Mouse (Mus musculus) embryonic fibroblast, embryonic 13.5 days (primary cell): ENCODE data around the gene Ermap. TPM values are rescaled to one million over a fixed set of nuclear protein-coding genes. Genes with fewer than 3 reads are reported as not detected.

Experiments used
- H3K27ac ChIP-seq: 2 replicates; pipeline ENCODE4 v1.5.1; 2012; ENCODE audit warnings: low read length, control low read depth, inconsistent platforms; ENCODE audit not compliant: insufficient read depth
- H3K4me1 ChIP-seq: 2 replicates; pipeline ENCODE4 v1.6.1; 2011; ENCODE audit warnings: low read length; ENCODE audit not compliant: control insufficient read depth, insufficient read depth
- H3K4me3 ChIP-seq: 2 replicates; pipeline ENCODE4 v1.5.1; 2011; ENCODE audit warnings: mild to moderate bottlenecking, control low read depth, low read length; ENCODE audit not compliant: insufficient read depth
- CTCF ChIP-seq: IDR thresholded peaks from 2 replicates; pipeline ENCODE4 v1.5.1; 2011; ENCODE audit warnings: mild to moderate bottlenecking, control low read depth, low read length, moderate library complexity, borderline replicate concordance; ENCODE audit not compliant: insufficient read depth
- POLR2A ChIP-seq: IDR thresholded peaks from 2 replicates; pipeline ENCODE4 v1.6.1; 2011; ENCODE audit warnings: low read depth, mild to moderate bottlenecking, control low read depth, low read length, moderate library complexity
- polyA plus RNA-seq: library from polyadenylated mRNA; stranded (reverse); fragments of >200 nt; gene quantifications from 2 replicates; pipeline ENCODE4 v1.2.4, GENCODE M21; 2011; ENCODE audit warnings: low read depth; ENCODE audit not compliant: missing spikeins, insufficient read length

Ermap gene
- polyA plus RNA-seq, 1 experiment = 0.33 TPM

- TF ChIP-seq POLR2A (no peak), CTCF (peak; percentile 51; the same call in 1 of the 2 replicates)
- Histone ChIP-seq H3K4me1 (no peaks in the 10 kb centered on the region), H3K4me3 (no peak overlapping the region), H3K27ac (no peak overlapping the region)
Observed at GRCm38 (mm10) chr4:119223696-119224095, 33.9 kb upstream of the Ermap start.

GRCm38 (mm10) chr4:119218169-119218568 lies 28.4 kb upstream of the Ermap start, which contains the start of gene Tmem269:
Tmem269 (minus strand) TSS chr4:119218217.
- TF ChIP-seq POLR2A (no peak), CTCF (no peak)
- H3K4me1 ChIP-seq = no peaks in the 10 kb centered on the region; the same call in 1 of the 2 replicates
- no peak within 1 kb of the TSS for H3K4me3 ChIP-seq
- no peak within 1 kb of the TSS for H3K27ac ChIP-seq

DNA sequence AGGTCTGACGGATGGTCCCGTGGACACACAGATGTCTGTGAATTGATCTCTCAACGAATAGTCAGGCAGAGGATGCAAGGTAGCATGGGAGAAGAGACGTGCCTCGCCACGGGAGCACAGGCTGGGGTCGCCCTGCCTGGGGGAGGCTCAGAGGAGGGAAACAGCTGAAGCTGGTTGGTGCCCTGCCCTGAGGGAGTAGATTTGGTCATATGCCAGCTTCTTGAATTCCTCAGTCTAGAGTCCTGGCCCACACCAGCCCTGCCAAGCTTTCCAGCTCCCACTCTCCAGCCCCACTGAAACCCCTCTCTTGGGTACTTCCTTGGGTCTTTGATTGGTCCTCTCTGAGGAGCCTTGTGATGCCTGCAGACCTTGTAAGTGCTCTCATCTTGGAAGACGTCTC lies 26.9 kb upstream of the Ermap start:
- TF ChIP-seq POLR2A (no peak), CTCF (no peak)
- Histone ChIP-seq H3K4me3 (no peak overlapping the region), H3K27ac (no peak overlapping the region), H3K4me1 (no peaks in the 10 kb centered on the region; the same call in 1 of the 2 replicates)

- no peak overlapping the region for H3K4me3 ChIP-seq
- no peaks in the 10 kb centered on the region for H3K4me1 ChIP-seq
- TF ChIP-seq POLR2A (no peak), CTCF (peak; percentile 89)
- no peak overlapping the region for H3K27ac ChIP-seq
Observed at GRCm38 (mm10) chr4:119204672-119205071, 14.9 kb upstream of the Ermap start.

- Histone ChIP-seq H3K4me1 (0 out of 2 replicates have a peak, but pooled peaks cover 5% of the 10 kb centered on the region), H3K4me3 (no peak overlapping the region)
- no peak for TF ChIP-seq CTCF
- TF ChIP-seq POLR2A = no peak
Observed at GRCm38 (mm10) chr4:119198105-119198504, 8.3 kb upstream of the Ermap start.

GRCm38 (mm10) chr4:119195582-119196320 lies 5.9 kb upstream of the Ermap start:
- 0 out of 2 replicates have a peak, but pooled peaks cover 5% of the 10 kb centered on the region for H3K4me1 ChIP-seq
- TF ChIP-seq CTCF = no peak
- TF ChIP-seq POLR2A = no peak
- H3K4me3 ChIP-seq = peak overlapping the region; percentile 68
- H3K27ac ChIP-seq = no peak overlapping the region

More at GRCm38 (mm10) chr4:119198105-119198504, 8.3 kb upstream of the Ermap start:
- H3K27ac ChIP-seq = no peak overlapping the region

DNA sequence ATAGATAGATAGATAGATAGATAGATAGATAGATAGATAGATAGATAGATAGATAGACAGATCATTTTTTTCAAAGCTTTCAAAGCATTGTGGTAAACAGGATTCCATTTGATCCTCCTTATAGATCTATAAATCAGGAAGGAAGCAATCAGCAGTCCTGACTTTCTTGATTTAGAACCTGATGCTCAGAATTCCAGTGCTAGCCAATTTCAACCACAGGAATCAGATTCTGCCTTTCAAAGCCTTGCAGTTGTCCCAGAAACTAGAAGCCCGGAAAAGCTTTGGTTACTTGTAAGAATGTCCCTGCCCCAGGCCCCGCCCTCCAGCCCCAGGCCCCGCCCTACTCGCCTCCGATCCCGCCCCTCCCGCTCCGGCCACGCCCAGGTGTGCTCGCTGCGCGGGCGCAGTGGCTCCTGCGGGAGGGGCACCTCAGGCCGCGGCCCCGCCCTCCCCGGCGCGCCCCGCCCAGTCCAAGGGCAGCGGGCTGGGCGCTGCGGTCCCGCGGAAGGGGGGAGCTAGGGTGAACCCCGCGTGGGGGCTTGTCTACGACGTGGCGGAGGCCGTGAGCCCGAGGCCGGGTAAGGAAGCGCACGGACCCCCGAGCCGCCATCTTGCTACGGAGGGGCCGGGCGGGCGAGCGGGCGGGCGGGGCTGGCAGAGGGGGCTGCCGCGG lies 5.2 kb upstream of the Ermap start, which contains the start of gene Svbp:
Svbp (plus strand) TSS at position 398 of the 673 bp plus-strand sequence.
- Histone ChIP-seq H3K27ac (peak within 1 kb of the TSS; percentile 60), H3K4me3 (peak within 1 kb of the TSS; percentile 68), H3K4me1 (0 out of 2 replicates have a peak, but pooled peaks cover 5% of the 10 kb centered on the region)
- TF ChIP-seq POLR2A = peak; percentile 66
- no peak for TF ChIP-seq CTCF

GRCm38 (mm10) chr4:119192757-119193156 lies 2.9 kb upstream of the Ermap start:
- H3K27ac ChIP-seq = no peak overlapping the region

GRCm38 (mm10) chr4:119191273-119191672 lies 1.5 kb upstream of the Ermap start:
- Histone ChIP-seq H3K4me1 (0 out of 2 replicates have a peak, but pooled peaks cover 5% of the 10 kb centered on the region), H3K4me3 (no peak overlapping the region), H3K27ac (no peak overlapping the region)
- TF ChIP-seq CTCF = no peak
- no peak for TF ChIP-seq POLR2A

More at GRCm38 (mm10) chr4:119192757-119193156, 2.9 kb upstream of the Ermap start:
- H3K4me3 ChIP-seq = no peak overlapping the region
- TF ChIP-seq POLR2A = no peak
- TF ChIP-seq CTCF = no peak
- H3K4me1 ChIP-seq = 0 out of 2 replicates have a peak, but pooled peaks cover 5% of the 10 kb centered on the region

DNA sequence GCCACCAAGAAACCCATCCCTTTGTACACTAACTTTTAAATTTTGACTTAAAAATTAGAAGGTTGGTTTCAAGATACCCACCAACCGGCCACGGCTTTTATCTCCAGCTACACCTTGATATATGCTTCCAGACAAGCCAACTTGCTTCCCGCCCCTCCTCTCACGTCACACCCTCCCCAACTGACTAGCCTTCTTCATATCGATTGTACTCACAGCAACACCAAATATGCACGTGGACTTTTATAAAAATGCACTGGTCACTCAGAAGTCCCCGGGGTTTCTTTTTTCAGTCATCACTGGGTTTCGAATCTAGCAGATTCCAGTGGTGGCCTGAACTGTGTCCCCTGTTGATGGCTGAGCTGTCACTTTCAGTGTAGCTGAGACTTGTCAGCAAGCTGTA lies 807 bp upstream of the Ermap start:
- no peak overlapping the region for H3K27ac ChIP-seq
- no peak for TF ChIP-seq CTCF
- no peak for TF ChIP-seq POLR2A
- H3K4me1 ChIP-seq = 0 out of 2 replicates have a peak, but pooled peaks cover 5% of the 10 kb centered on the region
- H3K4me3 ChIP-seq = no peak overlapping the region
